Mouse (Mus musculus): ENCODE measurements at regions not wholly inside any gene's neighbourhood (a gene's known extent, or its start where the extent isn't known, plus 50 kb on each side); places are given as distances from the start of the nearest gene placed in this dataset.

- DNase-seq (ENCODE audit: low read depth, low spot score), result no peak
These were observed 432.9 kb downstream of the Col11a1 start for GRCm38 (mm10) chr3:114463267-114463666.

DNA sequence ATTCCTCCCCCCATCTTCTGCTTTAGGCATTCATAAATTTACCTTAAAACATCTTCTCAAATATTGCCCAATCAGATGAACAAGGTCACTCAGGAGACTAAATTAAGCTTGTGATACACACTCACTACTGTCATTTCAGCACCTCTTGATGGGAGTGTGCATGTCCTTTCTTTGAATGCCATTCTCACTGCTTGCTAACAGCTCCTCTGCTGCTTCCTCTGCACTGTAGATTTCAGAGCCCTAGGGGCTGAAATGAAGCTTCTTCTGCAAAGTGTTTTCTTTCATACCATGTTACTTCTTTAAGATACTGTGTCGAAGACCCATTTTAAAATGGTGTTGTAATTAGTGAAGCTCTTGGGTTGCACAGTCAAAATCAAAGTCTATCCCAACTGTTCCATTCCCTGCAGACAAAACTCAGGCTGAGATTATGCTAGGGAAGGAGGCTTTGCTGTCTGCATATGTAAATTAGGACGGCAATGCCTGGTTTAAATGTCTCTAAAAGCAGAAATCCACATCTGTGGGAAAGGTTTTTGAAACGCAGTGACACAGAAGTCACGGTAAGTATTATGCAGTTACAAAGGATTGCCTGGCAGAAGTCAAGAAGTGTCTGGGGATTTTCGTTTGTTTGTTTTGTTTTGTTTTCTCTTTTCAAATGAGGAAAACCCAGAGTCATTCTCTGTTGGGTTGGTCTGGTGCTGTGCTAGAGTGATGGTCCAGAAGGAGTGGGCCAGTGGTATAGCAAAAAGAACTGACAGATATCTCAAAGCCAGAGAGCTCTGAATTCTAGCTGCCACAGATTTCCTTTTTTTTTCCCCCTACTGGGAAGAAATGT is 433.6 kb downstream of the Col11a1 start:
- DNase-seq (ENCODE audit: low read depth, low spot score), result no peak

- no peak for DNase-seq (ENCODE audit: low read depth, low spot score)
These were observed 434.2 kb downstream of the Col11a1 start for GRCm38 (mm10) chr3:114464546-114464888.

DNA sequence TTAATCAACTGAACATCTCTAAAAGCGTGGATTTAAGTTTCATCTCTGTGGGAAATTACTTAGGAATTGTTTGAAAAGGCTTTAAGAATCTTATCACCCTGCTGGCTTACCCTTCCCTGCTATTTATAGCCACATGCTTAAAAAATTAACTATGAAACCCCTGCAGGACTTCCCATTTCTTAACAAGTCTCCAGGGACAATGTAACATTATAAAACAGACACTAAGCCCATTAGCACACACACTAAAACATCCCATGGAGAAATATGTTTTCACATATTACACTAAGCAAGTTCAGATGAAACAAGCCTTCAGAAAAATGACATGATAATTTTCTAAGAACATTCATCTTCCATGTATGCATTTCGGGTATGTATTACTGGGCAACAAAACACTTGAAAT is 420.0 kb upstream of the Olfm3 start:
- DNase-seq (ENCODE audit: low read depth, low spot score), result no peak

- peak; percentile 8 for DNase-seq (ENCODE audit: low read depth, low spot score)
These were observed 396.1 kb upstream of the Olfm3 start for GRCm38 (mm10) chr3:114507690-114508332.

DNA sequence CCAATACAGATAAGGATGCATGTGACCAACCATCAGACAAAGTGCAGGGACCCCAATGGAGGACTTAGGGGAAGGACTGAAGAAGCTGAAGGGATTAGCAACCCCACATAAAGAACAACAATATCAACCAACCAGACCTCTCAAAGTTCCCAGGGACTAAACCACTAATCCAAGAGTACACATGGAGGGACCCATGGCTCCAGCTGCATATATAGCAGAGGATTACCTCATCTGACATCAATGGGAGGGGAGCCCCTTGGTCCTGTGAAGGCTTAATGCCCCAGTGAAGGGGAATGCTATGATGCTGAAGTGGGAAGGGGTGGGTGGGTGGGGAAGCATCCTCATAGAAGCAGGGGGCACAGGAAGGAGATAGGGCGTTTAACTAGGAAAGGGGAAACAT is 388.6 kb upstream of the Olfm3 start:
- no peak for DNase-seq (ENCODE audit: low read depth, low spot score)

DNA sequence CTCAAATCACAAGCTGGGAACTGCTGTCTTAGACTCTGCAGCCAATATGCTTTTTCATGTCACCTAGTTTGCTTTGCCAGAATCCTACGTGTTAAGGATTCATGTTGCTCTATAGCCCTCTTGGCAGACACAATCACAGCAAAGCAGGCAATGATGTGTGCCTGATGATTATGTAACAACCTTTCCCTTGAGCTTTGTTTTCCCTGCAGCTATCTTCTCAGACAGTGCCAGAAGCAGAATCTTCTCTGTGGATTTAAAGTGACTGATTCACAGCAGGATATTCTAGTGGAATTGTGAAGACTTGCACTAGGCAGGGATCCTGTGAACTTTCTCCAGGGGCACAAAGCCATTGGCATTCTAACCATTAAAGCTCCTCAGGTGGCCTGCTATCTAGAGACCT is 359.5 kb upstream of the Olfm3 start:
- DNase-seq (ENCODE audit: low read depth, low spot score), result no peak

DNA sequence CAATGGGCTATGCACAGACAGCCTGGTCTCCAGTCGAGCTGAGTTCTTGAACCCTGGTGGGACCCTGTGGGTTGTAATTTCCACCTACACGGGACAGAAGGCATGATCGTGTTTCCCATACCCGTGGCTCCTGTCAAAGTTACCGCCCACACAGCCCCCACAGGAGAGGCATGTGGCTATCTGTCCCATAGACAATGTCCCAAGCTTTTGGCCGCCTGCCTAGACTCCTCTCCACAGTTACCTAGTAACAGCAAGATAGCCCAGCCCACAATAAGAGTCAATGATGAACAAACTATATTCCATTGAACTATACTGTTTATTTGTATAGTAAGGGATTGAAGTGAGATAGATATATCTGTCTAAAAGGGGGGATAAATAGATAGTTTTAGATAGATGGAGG is 356.7 kb upstream of the Olfm3 start:
- no peak for DNase-seq (ENCODE audit: low read depth, low spot score)

GRCm38 (mm10) chr3:114570978-114571377 is 332.9 kb upstream of the Olfm3 start:
- no peak for DNase-seq (ENCODE audit: low read depth, low spot score)
